Mouse (Mus musculus): ENCODE measurements at regions not wholly inside any gene's neighbourhood (a gene's known extent, or its start where the extent isn't known, plus 50 kb on each side); places are given as distances from the start of the nearest gene placed in this dataset.
A peak's percentile ranks its signal among the peaks of the same experiment; 100 is the strongest.

DNA sequence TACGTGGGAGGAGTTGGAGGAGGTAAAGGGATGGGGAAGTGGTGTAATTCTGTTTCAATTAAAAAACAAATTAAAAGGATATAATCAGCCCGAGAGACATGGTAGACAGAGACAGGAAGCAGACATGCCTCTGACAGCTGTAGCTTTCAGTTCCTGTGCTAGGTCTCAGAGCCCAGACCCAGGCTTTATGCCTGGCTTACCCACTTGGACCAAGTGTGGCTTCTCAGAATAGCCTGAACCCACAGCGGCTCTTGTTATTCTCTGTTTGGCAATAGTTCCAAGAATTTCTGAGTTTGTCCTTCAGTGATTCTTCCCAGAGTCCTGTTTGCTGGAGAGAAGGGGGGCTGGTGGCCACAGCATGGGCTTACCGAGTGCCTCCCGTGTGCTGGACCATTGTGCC is 182.4 kb downstream of the Pten start:
- peak; percentile 15 for DNase-seq (ENCODE audit: low spot score)

DNA sequence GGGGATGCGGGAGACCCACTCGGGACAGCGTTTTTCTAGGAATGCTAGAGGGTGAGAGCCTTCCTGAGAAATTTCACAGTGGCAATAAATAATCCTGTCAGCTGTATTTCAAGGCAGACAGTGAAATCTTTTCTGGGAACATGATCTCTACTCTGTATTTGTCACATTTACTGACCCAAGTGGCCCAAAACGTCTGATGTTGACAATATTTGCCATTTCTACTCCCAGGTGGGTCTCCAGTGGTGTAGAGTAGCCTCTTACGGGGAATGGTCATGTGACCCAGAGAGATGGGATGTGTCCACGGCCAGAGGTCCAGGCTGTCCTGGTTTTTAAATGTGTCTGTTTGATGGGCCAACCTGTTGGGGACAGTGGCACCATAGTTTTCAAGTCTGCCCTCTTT is 183.5 kb downstream of the Pten start:
- DNase-seq (ENCODE audit: low spot score) = no peak

DNA sequence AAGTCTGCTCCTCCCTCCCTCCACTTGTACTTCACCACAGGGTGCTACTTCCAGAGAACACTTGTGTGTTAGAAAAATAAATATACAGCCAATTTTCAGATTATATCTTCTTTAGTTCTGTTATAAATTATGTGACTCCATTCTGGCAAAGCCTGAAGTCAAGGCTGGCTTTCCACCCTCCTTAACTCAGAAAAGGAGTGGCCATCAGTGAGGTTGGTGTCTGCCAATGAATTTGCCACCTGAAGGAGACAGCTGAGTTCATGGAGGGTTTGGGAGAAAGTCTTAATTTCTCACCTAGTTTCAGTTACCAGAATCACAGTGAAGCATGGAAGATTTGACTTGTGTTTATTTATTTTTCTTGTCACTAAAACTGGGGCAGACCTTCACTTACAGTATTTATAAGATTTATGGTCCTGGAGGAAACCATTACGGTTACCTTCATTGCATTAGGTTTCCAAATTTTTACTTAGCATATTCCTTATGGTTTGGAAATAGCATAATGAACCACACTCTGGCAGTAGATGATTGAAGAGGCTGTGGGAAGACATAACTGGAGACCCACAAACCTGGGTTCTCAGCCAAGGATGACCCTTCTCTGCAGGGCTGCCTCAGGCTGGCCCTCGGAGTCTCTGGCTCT is 186.4 kb downstream of the Pten start:
- no peak for DNase-seq (ENCODE audit: low spot score)

DNA sequence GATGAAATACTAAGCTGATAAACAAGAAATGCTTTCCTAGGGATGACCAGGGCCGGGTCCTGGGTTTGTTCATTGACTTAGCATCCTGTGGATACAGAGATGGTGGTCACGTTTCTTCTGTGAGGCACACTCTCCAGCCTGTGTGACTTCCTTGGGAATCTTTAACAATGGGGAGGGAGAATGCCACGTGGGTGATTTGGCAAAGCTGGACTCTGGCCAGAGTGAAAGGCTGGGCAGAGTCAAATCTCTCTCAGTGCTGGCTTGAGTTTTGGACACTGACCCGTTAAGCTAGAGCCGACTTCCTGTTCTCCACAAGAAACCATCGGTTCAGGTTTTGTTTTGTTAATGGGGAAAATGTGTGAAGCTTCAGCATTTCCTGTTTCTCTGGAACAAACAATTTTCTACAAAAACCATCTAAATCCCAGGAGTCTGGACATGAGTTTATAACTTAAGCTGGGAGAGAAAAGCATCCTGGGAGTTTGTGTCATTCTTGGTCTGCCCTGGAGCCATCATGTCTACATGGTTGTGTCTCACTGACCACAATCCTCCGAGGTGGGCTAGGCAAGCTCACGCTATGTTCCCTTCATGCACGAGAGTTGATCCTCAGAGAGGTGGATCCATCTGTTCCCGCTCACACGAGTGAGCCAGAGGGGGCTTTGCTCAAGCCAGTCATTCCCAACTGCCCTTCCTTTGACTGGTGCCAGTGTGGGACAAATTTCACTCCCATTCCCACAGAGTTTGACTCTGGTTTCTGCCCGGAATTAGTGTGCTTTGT is 190.0 kb downstream of the Pten start:
- no peak for DNase-seq (ENCODE audit: low spot score)

DNA sequence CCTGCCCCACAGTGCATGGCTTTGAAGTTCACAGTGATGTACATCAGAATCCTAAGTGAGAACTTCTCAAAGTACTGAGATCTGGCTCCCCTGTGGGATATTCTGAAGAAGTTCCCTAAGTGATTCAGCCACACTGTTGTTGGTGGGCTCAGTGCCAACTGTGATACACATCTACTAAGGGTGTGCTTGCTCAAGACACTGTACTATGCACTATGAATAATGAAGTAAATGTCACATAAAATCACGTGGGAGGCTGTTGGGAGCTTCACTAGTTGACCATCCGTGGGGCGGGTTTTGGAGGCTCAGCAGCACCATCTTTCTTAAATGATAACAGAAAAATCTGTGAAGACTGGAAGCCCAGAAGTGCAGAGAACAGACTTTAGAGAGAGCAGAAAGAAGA is 193.0 kb downstream of the Pten start:
- DNase-seq (ENCODE audit: low spot score) = no peak

DNA sequence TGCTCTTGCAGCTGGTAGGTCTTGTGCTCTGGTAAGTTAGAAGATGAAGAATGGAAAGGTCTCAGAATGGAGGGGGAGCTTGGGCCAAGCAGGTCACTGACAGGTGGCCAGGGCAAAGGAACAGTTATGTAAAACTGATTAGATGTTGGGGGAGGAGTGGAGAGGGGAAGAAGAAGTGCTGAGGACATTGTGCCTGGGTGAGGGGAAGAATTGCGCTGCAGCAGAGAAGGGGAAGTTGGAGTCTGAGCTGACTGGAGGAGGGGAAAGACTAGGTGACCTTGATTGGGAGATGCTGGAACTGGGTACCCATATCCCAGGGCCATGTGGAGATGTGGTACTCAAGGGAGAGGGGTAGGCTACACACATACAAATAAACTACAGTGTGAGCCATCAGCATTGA is 193.5 kb downstream of the Pten start:
- DNase-seq (ENCODE audit: low spot score) = no peak

DNA sequence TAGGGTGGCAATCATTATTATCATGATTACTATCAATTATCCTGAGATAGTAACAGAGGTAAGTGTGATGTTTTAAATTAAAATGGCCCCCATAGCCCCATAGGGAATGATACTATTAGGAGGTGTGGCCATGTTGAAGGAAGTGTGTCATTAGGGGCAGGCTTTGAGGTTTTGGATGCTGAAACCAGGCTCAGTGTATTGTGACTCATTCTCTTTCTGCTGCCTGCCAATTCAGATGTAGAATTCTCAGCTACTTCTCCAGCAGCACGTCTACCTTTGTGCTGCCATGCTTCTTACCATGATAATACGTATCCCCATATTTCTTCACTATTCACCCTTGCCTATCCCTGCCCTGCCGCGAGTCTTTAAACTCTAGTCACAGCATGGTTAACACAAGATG is 195.1 kb downstream of the Pten start:
- DNase-seq (ENCODE audit: low spot score) = no peak

DNA sequence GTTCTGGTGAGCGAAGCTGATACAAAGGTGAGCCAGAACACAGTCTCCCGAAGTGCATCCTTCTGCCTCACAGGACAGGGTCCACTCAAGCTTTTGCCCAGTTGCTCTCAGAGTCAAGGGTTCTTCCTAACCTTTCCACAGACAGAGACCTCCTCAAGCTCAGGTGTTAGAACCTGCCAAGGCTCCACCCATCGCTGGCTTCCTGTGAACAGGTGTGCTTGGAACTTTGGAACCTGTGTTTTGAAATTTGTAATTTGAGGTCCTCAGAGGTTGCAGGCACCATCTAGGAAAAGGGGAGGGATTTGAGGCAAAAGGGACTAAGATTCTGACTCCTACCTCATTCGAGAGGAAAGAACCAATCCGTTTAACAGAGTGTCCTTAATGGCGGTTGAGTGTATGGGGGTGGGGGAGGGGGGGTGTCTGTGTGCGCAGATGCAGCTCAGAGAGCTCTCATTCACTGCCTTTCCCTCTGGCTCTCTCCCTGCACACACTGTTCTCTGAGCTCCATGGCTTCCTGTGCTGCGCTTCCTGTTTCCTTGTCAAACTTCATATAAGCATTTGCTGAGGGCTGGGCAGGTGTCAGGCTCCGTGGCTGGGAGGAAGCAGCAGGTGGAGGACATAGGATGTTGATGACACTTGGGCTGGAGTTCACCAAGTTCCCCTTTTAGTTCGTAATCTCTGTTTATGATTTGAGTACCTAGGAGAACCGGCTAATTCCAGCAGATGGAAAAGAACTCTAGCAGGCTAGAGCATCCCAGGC is 195.8 kb downstream of the Pten start:
- DNase-seq (ENCODE audit: low spot score) = no peak

DNA sequence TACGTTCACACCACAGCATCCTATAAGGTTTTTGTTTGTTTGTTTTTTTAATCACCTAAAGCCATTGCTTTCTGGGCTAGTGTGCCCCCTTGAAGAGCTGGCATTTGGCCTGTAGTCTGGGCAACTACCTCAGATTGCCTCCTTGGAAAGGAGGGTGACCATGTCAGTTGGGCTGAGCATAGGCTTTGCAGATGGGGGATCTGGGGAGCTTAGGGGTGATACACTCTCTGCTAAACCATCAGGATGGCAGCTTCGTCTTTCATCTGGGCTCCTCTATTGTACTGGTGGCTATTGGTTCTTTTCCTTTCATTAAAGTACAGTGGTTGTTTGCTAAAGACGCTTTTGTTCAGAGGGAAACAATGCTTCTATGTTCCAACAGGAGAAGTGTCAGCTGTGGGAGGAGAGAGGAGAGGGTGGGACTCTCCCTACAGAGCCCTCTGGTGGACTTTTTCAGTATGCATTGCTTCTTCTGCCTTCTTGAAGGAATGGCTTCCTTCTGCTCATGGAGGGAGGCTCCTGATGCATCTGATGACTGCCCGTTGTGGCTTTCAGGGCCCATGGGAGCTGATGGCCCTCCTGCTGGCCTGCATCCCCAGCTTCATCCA is 196.8 kb downstream of the Pten start:
- peak; percentile 60 for DNase-seq (ENCODE audit: low spot score)

DNA sequence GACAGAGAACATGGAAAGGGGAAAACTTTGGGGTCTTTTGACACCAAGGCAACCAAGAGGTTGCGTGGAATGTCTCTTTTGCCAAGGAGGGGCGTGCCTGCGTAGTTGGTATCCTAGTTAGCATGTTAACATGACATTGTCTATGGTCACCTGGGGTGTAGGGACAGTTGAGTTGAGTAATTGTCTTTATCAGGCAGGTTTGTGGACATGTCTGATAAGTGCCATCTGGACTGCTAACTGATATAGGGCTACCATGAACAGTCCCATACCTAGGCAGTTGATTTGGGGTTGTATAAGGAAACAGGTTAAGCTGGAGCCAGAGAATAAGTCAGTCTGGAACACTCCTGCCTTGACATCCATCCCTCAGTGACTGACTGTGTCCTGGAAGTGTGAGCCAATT is 197.6 kb downstream of the Pten start:
- no peak for DNase-seq (ENCODE audit: low spot score)

DNA sequence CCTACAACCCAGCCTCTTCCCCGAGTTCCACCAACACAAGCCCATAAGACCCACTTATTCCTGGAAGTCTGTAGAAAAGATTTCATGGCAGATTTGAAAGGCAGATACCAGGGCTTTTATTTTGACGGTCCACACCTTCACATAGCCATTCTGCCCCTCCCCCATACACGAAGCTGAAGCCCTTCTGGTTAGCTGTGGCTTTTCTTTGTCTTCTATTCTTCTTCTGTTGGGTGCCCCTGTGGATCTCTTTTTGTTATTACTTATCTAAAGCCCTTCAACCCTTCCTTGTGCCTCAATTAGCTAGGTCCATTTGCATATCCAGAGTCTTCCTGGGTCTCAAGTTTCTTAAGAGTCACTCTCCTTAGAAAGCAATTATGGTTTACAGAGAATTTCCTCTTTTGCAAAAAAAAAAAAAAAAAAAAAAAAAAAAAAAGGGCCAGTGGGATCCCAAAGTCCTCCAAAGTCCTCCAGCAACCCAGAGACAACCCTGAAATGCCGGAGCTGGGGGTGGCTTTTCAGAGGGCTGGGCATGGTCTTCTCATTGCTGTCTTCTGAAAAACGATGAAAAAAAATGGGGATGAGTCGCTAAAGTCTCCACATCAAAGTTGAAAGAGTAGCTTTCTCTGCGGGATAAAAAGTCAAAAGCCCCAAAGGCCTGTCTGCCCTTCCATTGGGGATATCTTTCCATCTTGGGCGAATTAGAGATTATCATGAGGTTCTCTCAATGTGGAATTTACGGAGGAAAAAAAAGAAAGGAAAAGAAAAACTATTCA is 199.0 kb downstream of the Pten start:
- DNase-seq (ENCODE audit: low spot score) = no peak

DNA sequence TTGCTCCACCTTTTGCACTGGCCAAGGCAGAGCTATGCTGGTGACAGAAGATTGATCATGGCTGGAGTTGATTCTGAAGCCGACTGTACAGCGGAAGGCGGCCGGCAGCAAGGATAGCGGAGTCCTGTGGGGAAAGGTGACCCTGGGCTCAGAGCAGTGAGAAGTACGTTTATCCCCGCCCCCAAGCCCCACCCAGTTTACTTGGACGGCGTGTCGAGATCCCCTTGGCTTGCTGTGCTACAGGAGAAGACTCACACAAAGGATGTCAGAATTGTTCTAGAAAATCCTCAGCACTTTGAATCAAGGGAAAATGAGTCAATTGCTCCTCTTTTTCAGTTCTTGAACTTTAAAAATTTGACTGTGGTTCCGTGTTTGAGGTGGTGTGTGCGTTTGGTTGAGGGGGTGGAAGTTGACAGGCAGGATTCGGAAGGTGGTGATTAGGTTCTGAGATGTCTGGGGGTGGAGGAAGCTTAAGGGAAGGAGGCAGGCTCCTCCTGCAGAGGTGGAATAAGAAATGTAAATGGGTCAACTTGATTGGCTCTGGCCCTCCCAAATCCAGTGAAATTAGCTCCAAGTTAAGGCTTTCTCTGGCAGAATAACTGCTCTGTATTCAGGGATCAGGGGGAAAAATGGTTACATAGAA is 199.7 kb downstream of the Pten start:
- DNase-seq (ENCODE audit: low spot score) = no peak

DNA sequence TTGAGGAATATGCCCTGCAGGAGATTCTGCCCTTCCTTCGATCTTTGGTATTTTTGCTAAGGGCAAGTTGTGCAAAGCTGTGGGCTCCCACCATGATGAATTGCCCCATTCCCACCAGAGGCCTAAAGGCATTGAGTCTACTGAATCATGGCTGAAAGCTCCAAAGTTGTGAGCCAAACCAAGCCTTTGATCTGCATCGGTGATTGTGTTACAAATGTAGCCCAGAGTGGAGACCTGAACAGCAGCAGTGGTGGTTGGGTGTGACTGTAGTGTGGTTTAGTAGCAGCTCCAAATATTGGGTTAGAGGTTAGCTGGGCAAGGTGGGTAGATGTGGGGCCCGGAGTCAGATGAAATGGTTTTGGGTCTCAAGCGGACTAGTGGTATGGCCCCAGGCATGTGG is 201.0 kb downstream of the Pten start:
- DNase-seq (ENCODE audit: low spot score) = no peak

DNA sequence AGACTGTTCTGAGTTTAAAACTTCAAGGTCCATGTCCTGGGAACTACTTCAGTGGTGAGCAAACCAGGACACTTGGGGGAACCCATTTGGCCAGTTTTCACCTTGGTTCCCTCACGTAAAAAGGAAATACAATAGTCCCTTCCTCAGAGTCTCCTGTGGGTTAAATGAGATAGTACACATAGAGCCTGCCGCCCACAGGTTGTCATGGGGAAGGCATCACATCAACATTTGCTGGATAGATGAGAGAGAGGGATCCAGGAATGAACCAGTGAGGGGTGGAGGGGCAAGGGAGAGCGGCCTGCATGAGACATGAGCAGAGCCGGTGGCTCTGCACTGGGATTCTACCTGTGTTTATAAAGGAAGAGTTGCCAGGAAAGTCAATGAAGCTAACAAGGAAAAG is 201.5 kb downstream of the Pten start:
- no peak for DNase-seq (ENCODE audit: low spot score)

DNA sequence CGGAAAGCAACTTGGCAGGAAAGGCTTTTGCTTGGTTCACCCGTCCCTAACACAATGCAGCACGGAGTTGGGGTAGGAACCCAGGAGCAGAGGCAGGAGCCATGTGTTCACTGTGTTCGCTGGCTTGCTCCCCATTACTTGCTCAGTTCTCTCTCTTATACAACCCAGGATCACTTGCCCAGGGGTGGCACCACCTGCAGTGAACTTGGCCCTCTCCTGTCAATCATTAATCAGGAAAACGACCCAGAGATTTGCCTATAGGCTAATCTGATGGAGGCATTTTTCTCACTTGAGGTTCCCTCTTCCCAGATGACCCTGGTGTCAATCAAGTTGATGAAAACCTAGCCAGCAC is 202.5 kb downstream of the Pten start:
- DNase-seq (ENCODE audit: low spot score) = no peak

DNA sequence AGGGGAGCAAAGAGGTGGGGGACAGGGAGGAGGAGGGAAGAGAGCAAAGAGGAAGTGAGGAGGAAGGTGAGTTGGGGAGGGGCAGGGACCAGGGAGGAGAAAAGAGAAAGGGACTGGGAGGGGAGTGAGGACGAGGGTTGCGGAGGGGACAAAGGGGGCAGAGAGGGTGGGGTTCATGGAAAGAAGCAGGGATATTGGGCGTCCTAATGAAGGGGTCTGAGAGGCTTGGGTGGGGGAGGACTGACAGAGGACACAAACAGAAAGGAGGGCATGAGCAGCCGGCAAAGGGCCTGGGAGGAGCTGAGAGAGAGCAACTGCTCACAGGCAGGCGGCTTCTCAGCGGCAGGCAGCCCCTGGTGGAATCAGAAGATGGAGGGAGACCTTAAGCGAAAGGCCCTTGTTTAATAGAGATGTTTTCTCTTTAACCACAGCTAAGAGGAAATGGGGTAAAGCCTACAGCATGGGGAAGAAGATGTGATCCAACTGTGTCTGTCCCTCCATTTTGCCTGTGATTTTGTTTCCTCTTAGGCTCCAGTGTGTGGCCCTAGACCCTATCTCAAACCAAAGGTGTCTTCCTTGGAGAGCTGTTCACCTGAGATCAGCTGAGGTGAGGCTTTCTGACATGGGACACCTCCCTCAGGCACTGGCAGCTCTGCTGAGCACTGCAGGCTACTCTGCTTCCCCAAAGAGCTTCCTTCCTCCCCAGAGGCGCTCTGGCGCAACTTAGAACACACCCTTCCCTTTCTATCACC is 203.1 kb downstream of the Pten start:
- no peak for DNase-seq (ENCODE audit: low spot score)

DNA sequence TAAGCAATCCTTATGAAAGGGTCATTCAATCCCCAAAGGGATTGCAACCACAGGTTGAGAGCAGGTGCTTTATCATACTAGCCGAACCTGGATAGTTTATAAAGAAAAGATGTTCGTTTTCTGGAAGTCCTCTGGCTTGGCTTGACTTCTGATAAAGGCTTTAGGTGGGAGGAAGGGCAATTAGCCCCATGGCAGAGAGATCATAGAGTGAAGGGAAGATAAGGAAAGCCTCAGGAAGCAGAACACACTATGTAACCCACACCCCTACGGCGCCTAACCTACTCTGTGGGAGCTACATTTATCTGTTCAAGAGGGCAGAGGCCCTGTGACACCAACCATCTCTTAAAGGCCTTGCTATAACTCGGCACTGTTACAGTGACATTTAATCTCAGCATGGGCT is 204.2 kb downstream of the Pten start:
- DNase-seq (ENCODE audit: low spot score) = no peak

DNA sequence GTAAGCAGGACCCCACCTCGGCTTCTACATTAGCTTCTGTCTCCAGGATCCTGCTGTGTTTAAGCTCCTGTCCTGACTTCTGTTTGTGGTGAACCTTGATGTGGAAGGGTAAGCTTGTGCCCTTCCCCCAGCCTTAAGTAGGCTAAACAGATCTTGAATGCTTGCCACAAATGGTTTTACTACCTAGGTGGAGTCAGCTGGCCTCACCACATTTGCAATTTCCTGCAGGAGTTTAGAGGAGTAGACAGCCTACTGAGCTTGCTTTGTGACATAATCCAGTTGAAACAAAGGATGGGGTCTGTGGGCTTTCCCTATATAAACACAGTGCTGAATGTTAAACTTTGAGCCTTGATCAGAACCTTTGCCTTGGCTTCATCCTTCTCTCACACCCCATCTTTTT is 206.7 kb downstream of the Pten start:
- DNase-seq (ENCODE audit: low spot score) = no peak

DNA sequence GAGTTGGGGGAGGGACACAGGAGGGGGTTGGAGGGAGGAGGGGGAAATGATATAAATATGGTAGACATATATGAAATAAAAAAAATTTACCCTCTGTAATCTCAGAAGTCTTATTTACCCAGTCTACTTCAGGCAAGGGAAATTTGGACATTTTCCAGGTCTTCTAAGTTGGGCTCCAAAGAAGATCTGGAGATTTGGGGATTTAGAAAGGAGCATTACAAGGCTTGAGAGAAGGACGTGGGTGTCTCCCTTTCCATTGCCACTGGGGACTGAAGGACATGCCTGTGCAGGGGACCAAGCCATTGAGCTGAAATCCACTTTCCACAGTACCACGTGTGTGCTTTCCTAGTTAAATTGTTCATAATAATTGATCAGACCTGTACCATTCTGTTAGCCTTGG is 208.2 kb downstream of the Pten start:
- no peak for DNase-seq (ENCODE audit: low spot score)

DNA sequence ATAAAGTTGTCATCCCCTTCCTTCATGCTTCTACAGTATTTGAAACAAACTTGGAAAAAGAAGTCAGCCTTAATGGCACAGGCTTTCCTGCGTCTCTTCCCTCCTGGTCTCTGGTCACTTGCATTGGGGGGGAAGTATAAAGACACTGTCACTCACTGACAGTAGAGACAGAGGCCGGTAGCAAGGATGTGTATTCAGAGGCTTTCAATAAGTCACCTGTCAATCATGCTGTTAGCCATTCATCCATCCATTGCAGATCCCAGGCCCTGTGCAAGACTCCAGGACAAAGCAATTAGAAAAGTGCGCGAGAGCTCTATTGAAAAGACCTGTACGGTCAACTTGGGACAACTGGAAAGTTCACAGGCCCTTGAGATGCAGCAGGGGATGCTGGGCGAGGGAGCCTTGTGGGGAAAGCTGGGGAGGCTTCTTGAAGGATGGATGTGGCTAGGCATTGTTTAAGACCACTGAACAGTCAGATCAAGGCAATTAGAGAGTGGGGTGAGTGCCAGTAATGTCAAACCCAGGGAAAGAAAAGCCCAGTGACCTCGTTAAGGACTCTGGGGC is 212.0 kb downstream of the Pten start:
- no peak for DNase-seq (ENCODE audit: low spot score)
